18 mouse cellular contexts compared by ENCODE assay signal in genomic region chr3:88247666-88248065, GRCm38 (mm10). TPM values are rescaled to one million over a fixed set of nuclear protein-coding genes. Genes with fewer than 3 reads are reported as not detected.
"Had no signal": no experiment of that assay in that cellular context is flagged by ENCODE, and none has a peak within 500 bp of the region (broad histone marks: within the 10 kb centered on the region; RNA-seq: fewer than 3 reads in every experiment).

No protein-coding gene starts in this region.

- H3K4me1 ChIP-seq: limb, embryonic 13.5 days had no signal

- H3K9ac ChIP-seq: limb, embryonic 13.5 days; liver, embryonic 14.5 days; neural tube, embryonic 15.5 days had no signal

- H3K4me2 ChIP-seq: limb, embryonic 13.5 days; neural tube, embryonic 15.5 days had no signal

- DNase-seq: kidney, postnatal 14 days; left cerebral cortex, postnatal 4 days; lung, adult 18-20 months; midbrain, embryonic 14.5 days; right cerebral cortex, adult 18-20 months; right cerebral cortex, postnatal 25 days; thymus, postnatal 14 days had no signal

- H3K36me3 ChIP-seq: limb, embryonic 13.5 days; neural tube, embryonic 15.5 days had no signal

- H3K9me3 ChIP-seq: limb, embryonic 13.5 days; neural tube, embryonic 15.5 days had no signal

- H3K4me3 ChIP-seq: limb, embryonic 13.5 days; myocyte; neural tube, embryonic 15.5 days had no signal

- H3K27ac ChIP-seq: limb, embryonic 13.5 days; liver, embryonic 14.5 days; neural tube, embryonic 15.5 days had no signal

RNA-seq across cellular contexts. Expression of gene Rhbg, which starts 6.8 kb away (rescaled TPM):
- total RNA-seq: layer of hippocampus, adult 8-10 months; layer of hippocampus, postnatal 14 days; left cerebral cortex, adult 18-20 months; megakaryocyte progenitor cell, adult 5-6 weeks had no signal
- polyA plus RNA-seq: myocyte had no signal

RNA-seq across cellular contexts. Expression of gene Gm38392, which starts 39.3 kb away (rescaled TPM):
- total RNA-seq: layer of hippocampus, postnatal 14 days; liver, adult 2 months had no signal
- polyA plus RNA-seq: large intestine, adult 2 months; liver, adult 2 months; liver, embryonic 14.5 days; midbrain, embryonic 14.5 days; neural tube, embryonic 11.5 days had no signal
